Mouse (Mus musculus) thymus, postnatal 10 days (tissue): ENCODE measurements at regions not wholly inside any gene's neighbourhood (a gene's known extent, or its start where the extent isn't known, plus 50 kb on each side); places are given as distances from the start of the nearest gene placed in this dataset.
"Not testable (repeated sequence)": the region's sequence is repeated elsewhere in the genome, so short reads cannot be mapped to it uniquely, and the experiment has no call there.

Experiments used
- DNase-seq, 2 experiments: peaks; one replicate each; pipeline ENCODE4 v3.0.0; 2021; ENCODE audit warnings: low spot score in 2 of 2

GRCm38 (mm10) chr15:90291848-90292247, 67.7 kb downstream of the Alg10b start:
- DNase-seq = no peak

- no peak for DNase-seq
Measured at GRCm38 (mm10) chr15:90294353-90294922, 70.3 kb downstream of the Alg10b start.

- DNase-seq = no peak
Measured at GRCm38 (mm10) chr15:90298566-90298965, 74.5 kb downstream of the Alg10b start.

- DNase-seq = no peak
Measured at GRCm38 (mm10) chr15:90303393-90303792, 79.3 kb downstream of the Alg10b start.

GRCm38 (mm10) chr15:90305051-90305450, 80.9 kb downstream of the Alg10b start:
- no peak for DNase-seq

GRCm38 (mm10) chr15:90306866-90307265, 82.8 kb downstream of the Alg10b start:
- no peak for DNase-seq

- DNase-seq = not testable (repeated sequence)
Measured at GRCm38 (mm10) chr15:90308433-90308832, 84.3 kb downstream of the Alg10b start.

- DNase-seq = no peak
Measured at GRCm38 (mm10) chr15:90308869-90309268, 84.8 kb downstream of the Alg10b start.

GRCm38 (mm10) chr15:90309664-90310063, 85.6 kb downstream of the Alg10b start:
- no peak for DNase-seq

GRCm38 (mm10) chr15:90321774-90322173, 97.7 kb downstream of the Alg10b start:
- DNase-seq = no peak

- no peak for DNase-seq
Measured at GRCm38 (mm10) chr15:90333275-90333674, 109.2 kb downstream of the Alg10b start.

GRCm38 (mm10) chr15:90333766-90334165, 109.7 kb downstream of the Alg10b start:
- DNase-seq = no peak

GRCm38 (mm10) chr15:90334406-90334805, 110.3 kb downstream of the Alg10b start:
- no peak for DNase-seq

- DNase-seq = no peak
Measured at GRCm38 (mm10) chr15:90335506-90335905, 111.4 kb downstream of the Alg10b start.

GRCm38 (mm10) chr15:90340089-90340488, 116.0 kb downstream of the Alg10b start:
- no peak for DNase-seq

- DNase-seq = no peak
Measured at GRCm38 (mm10) chr15:90341261-90341660, 117.2 kb downstream of the Alg10b start.

- DNase-seq = no peak
Measured at GRCm38 (mm10) chr15:90343771-90344170, 119.7 kb downstream of the Alg10b start.

- no peak for DNase-seq
Measured at GRCm38 (mm10) chr15:90344956-90345355, 120.8 kb downstream of the Alg10b start.

GRCm38 (mm10) chr15:90346162-90346561, 122.1 kb downstream of the Alg10b start:
- no peak for DNase-seq

- no peak for DNase-seq
Measured at GRCm38 (mm10) chr15:90346757-90347156, 122.6 kb downstream of the Alg10b start.

GRCm38 (mm10) chr15:90351898-90352297, 127.8 kb downstream of the Alg10b start:
- no peak for DNase-seq

- no peak for DNase-seq
Measured at GRCm38 (mm10) chr15:90365656-90366055, 141.5 kb downstream of the Alg10b start.

- DNase-seq = no peak
Measured at GRCm38 (mm10) chr15:90377959-90378358, 153.8 kb downstream of the Alg10b start.

- no peak for DNase-seq
Measured at GRCm38 (mm10) chr15:90396961-90397360, 172.8 kb downstream of the Alg10b start.
